Mouse (Mus musculus): ENCODE data around the gene Gm13276.

- TF ChIP-seq CTCF (IDR thresholded peaks at IDR 0.05; ENCODE audit: extremely low read depth, insufficient read depth, low read length) = peak; percentile 29; the same call in 1 of the 2 replicates
- no peak for TF ChIP-seq POLR2A (IDR thresholded peaks at IDR 0.05; ENCODE audit: extremely low read depth, insufficient read depth, low read length)
Observed at GRCm38 (mm10) chr4:88822995-88823394, 37.5 kb downstream of the Gm13276 start.
